Mouse (Mus musculus) heart, postnatal 0 days (tissue): ENCODE results near the gene Gm42372. TPM values are rescaled to one million over a fixed set of nuclear protein-coding genes. Genes with fewer than 3 reads are reported as not detected.

ENCODE experiments used
- ATAC-seq: fragments of 200-750 bp; cut with Nextera tagmentation; 2 replicates; pipeline ENCODE4 v1.8.0; 2017; ENCODE audit warnings: low read depth, moderate number of reproducible peaks, moderate library complexity; ENCODE audit not compliant: insufficient read depth
- DNase-seq: peaks from one replicate; pipeline ENCODE4 v3.0.0-alpha.2; 2016; ENCODE audit warnings: low spot score
- H3K27ac ChIP-seq: fragments of 300-500 bp; sonication (generic); 2 replicates; pipeline ENCODE4 v1.5.1; 2014; ENCODE audit warnings: low read depth, mild to moderate bottlenecking
- H3K27me3 ChIP-seq: fragments of 300-500 bp; sonication (generic); 2 replicates; pipeline ENCODE4 v1.6.1; 2014; ENCODE audit warnings: low read length, mixed read lengths; ENCODE audit not compliant: control insufficient read depth, insufficient read depth
- H3K36me3 ChIP-seq: fragments of 300-500 bp; sonication (generic); replicated peaks from 2 replicates; pipeline ENCODE4 v1.6.1; 2014; ENCODE audit warnings: low read length, mixed read lengths; ENCODE audit not compliant: control insufficient read depth, insufficient read depth
- H3K4me1 ChIP-seq: fragments of 300-500 bp; sonication (generic); 2 replicates; pipeline ENCODE4 v1.6.1; 2014; ENCODE audit warnings: antibody characterized with exemption; ENCODE audit not compliant: control insufficient read depth, insufficient read depth
- H3K4me2 ChIP-seq: fragments of 300-500 bp; sonication (generic); 2 replicates; pipeline ENCODE4 v1.6.1; 2014; ENCODE audit warnings: low read depth, mild to moderate bottlenecking, low read length, moderate library complexity
- H3K4me3 ChIP-seq: fragments of 300-500 bp; sonication (generic); 2 replicates; pipeline ENCODE4 v1.5.1; 2014; ENCODE audit warnings: low read depth, low read length
- H3K9ac ChIP-seq: fragments of 300-500 bp; sonication (generic); replicated peaks from 2 replicates; pipeline ENCODE4 v1.6.1; 2014; ENCODE audit warnings: low read depth, low read length, mixed read lengths
- H3K9me3 ChIP-seq: fragments of 300-500 bp; sonication (generic); replicated peaks from 2 replicates; pipeline ENCODE4 v1.6.1; 2016; ENCODE audit warnings: low read length; ENCODE audit not compliant: control insufficient read depth
- CTCF ChIP-seq: IDR thresholded peaks from 2 replicates; pipeline ENCODE4 v1.5.1; 2016; ENCODE audit warnings: antibody characterized with exemption, control low read depth, low read depth
- EP300 ChIP-seq: IDR thresholded peaks from 2 replicates; pipeline ENCODE4 v1.6.1; 2016; ENCODE audit warnings: antibody characterized with exemption, low read depth
- WGBS: fragments of 180-500 bp; shearing (Covaris S2); extraction: QIAGEN DNeasy Blood & Tissue Kit; methylation state at CpG from one replicate; pipeline ENCODE4 v1.1.7; 2014; 5-methylcytosine and 5-hydroxymethylcytosine counted together
- polyA plus RNA-seq: library from polyadenylated mRNA; unstranded; fragments of >200 nt; fragmentation: Nextera tagmentation; extraction: Ambion mirVana; gene quantifications from 2 replicates; pipeline ENCODE4 v1.2.1, GENCODE M21; 2015
- total RNA-seq: library from RNA; depleted of rRNA; stranded (reverse); fragments of >200 nt; gene quantifications from 2 replicates; pipeline ENCODE4 v1.2.3, GENCODE M21; 2014; ENCODE audit warnings: low replicate concordance

Gm42372 gene
- total and polyA plus RNA-seq, 2 experiments from 2014 or later: not detected

GRCm38 (mm10) chr7:16993651-16994399 lies 10.9 kb downstream of the Gm42372 start:
- peaks cover 16% of the 10 kb centered on the region for H3K36me3 ChIP-seq
- TF ChIP-seq CTCF (no peak), EP300 (no peak)
- peak overlapping the region; percentile 71 for H3K4me3 ChIP-seq
- H3K9ac ChIP-seq: peak overlapping the region; percentile 79
- no peaks in the 10 kb centered on the region for H3K27me3 ChIP-seq
- H3K27ac ChIP-seq: peak overlapping the region; percentile 93
- DNase-seq: peak; percentile 91
- peaks cover 47% of the 10 kb centered on the region for H3K4me1 ChIP-seq
- no peaks in the 10 kb centered on the region for H3K9me3 ChIP-seq
- H3K4me2 ChIP-seq: peak overlapping the region; percentile 95
- ATAC-seq: peak; percentile 95
- WGBS: under 1% methylated on average over 26 of the region's 27 CpGs

- ATAC-seq: no peak
- TF ChIP-seq CTCF: no peak
- TF ChIP-seq EP300: no peak
- Histone ChIP-seq H3K4me3 (peak overlapping the region; percentile 71), H3K27ac (peak overlapping the region; percentile 93), H3K9ac (peak overlapping the region; percentile 79), H3K4me1 (peaks cover 52% of the 10 kb centered on the region), H3K27me3 (no peaks in the 10 kb centered on the region), H3K4me2 (peak overlapping the region; percentile 95), H3K9me3 (no peaks in the 10 kb centered on the region), H3K36me3 (peaks cover 21% of the 10 kb centered on the region)
- WGBS: under 1% methylated on average over 20 of the region's 20 CpGs
- DNase-seq: no peak
These were observed 11.5 kb downstream of the Gm42372 start for GRCm38 (mm10) chr7:16994400-16994799.

- peaks cover 24% of the 10 kb centered on the region for H3K36me3 ChIP-seq
- H3K4me1 ChIP-seq: peaks cover 46% of the 10 kb centered on the region
- WGBS: 53% methylated on average over 4 of the region's 4 CpGs
- no peaks in the 10 kb centered on the region for H3K9me3 ChIP-seq
- no peaks in the 10 kb centered on the region for H3K27me3 ChIP-seq
- H3K4me2 ChIP-seq: peak overlapping the region; percentile 95
- no peak for DNase-seq
- no peak overlapping the region for H3K27ac ChIP-seq
- peak overlapping the region; percentile 71 for H3K4me3 ChIP-seq
- no peak for ATAC-seq
- H3K9ac ChIP-seq: peak overlapping the region; percentile 79
- TF ChIP-seq EP300: no peak
- TF ChIP-seq CTCF: no peak
These were observed 12.5 kb downstream of the Gm42372 start for GRCm38 (mm10) chr7:16995345-16995744.

GRCm38 (mm10) chr7:16999233-16999632 lies 16.3 kb downstream of the Gm42372 start:
- peaks cover 45% of the 10 kb centered on the region for H3K36me3 ChIP-seq
- peaks cover 44% of the 10 kb centered on the region for H3K4me1 ChIP-seq
- no peak for ATAC-seq
- WGBS: 38% methylated on average over 4 of the region's 4 CpGs
- no peak overlapping the region for H3K9ac ChIP-seq
- H3K27me3 ChIP-seq: no peaks in the 10 kb centered on the region
- no peaks in the 10 kb centered on the region for H3K9me3 ChIP-seq
- H3K4me2 ChIP-seq: no peak overlapping the region
- 0 out of 2 replicates have a peak overlapping the region, but pooled peaks have one; percentile 40 for H3K27ac ChIP-seq
- no peak for DNase-seq
- no peak overlapping the region for H3K4me3 ChIP-seq
- TF ChIP-seq EP300 (no peak), CTCF (no peak)

GRCm38 (mm10) chr7:16999650-17000049 lies 16.8 kb downstream of the Gm42372 start:
- peak; percentile 10; the same call in 1 of the 2 replicates for ATAC-seq
- Histone ChIP-seq H3K4me1 (peaks cover 40% of the 10 kb centered on the region), H3K9me3 (no peaks in the 10 kb centered on the region), H3K4me3 (no peak overlapping the region), H3K27ac (0 out of 2 replicates have a peak overlapping the region, but pooled peaks have one; percentile 40), H3K27me3 (no peaks in the 10 kb centered on the region), H3K36me3 (peaks cover 49% of the 10 kb centered on the region), H3K4me2 (no peak overlapping the region), H3K9ac (no peak overlapping the region)
- TF ChIP-seq EP300: no peak
- peak; percentile 96 for TF ChIP-seq CTCF
- 22% methylated on average over 4 of the region's 4 CpGs for WGBS
- DNase-seq: no peak
